Mouse (Mus musculus) MEL (cell line): Measurements from ENCODE around the gene Ggt7.

Experiments
- BHLHE40 ChIP-seq: IDR thresholded peaks from 2 replicates; pipeline ENCODE4 v1.6.1; 2012; ENCODE audit warnings: low read depth, mild to moderate bottlenecking, inconsistent platforms, low read length, improper control_type of control experiment, borderline replicate concordance
- CTCF ChIP-seq, 3 experiments: IDR thresholded peaks in 2 of 3; conservative IDR thresholded peaks in 1 of 3; 2 replicates each; pipeline ENCODE4 v1.5.1; 2011 to 2012; ENCODE audit warnings: low read length in 3 of 3, low read depth in 2 of 3, mild to moderate bottlenecking in 2 of 3, improper control_type of control experiment in 1 of 3, inconsistent platforms in 1 of 3, mixed read lengths in 1 of 3, moderate library complexity in 1 of 3; ENCODE audit not compliant: control insufficient read depth in 1 of 3, insufficient read depth in 1 of 3, poor library complexity in 1 of 3, severe bottlenecking in 1 of 3
- EP300 ChIP-seq, 2 experiments: IDR thresholded peaks; 2 replicates each; pipeline ENCODE4 v1.6.1; 2011; ENCODE audit warnings: improper control_type of control experiment in 2 of 2, low read length in 2 of 2, low read depth in 1 of 2, mild to moderate bottlenecking in 1 of 2
- HCFC1 ChIP-seq: IDR thresholded peaks from 2 replicates; pipeline ENCODE4 v1.6.1; 2012; ENCODE audit warnings: low read depth, mild to moderate bottlenecking, inconsistent platforms, low read length, improper control_type of control experiment, moderate library complexity
- JUND ChIP-seq: IDR thresholded peaks from 2 replicates; pipeline ENCODE4 v1.6.1; 2011; ENCODE audit warnings: low read depth, mild to moderate bottlenecking, improper control_type of control experiment, low read length
- KAT2A ChIP-seq: conservative IDR thresholded peaks from 2 replicates; pipeline ENCODE4 v1.6.1; 2012; ENCODE audit warnings: low read depth, low read length, improper control_type of control experiment, inconsistent platforms
- MAX ChIP-seq: IDR thresholded peaks from 2 replicates; pipeline ENCODE4 v1.6.1; 2011; ENCODE audit warnings: low read length, improper control_type of control experiment
- MEF2A ChIP-seq: IDR thresholded peaks from 2 replicates; pipeline ENCODE4 v1.6.1; 2014; ENCODE audit warnings: low read depth, mild to moderate bottlenecking, inconsistent platforms, low read length, improper control_type of control experiment; ENCODE audit not compliant: poor library complexity, insufficient replicate concordance, severe bottlenecking; ENCODE audit errors: extremely low read depth
- MXI1 ChIP-seq: IDR thresholded peaks from 2 replicates; pipeline ENCODE4 v1.6.1; 2011; ENCODE audit warnings: mild to moderate bottlenecking, low read depth, low read length, improper control_type of control experiment
- MYC ChIP-seq: IDR thresholded peaks from 2 replicates; pipeline ENCODE4 v1.6.1; 2011; ENCODE audit warnings: low read depth, mild to moderate bottlenecking, low read length, improper control_type of control experiment, moderate library complexity
- POLR2A ChIP-seq, 2 experiments: IDR thresholded peaks; 2 replicates each; pipeline ENCODE4 v1.6.1; 2011 to 2012; ENCODE audit warnings: low read length in 2 of 2, mild to moderate bottlenecking in 2 of 2, control low read depth in 1 of 2, improper control_type of control experiment in 1 of 2, low read depth in 1 of 2, moderate library complexity in 1 of 2; ENCODE audit not compliant: control insufficient read depth in 1 of 2, insufficient read depth in 1 of 2, poor library complexity in 1 of 2
- TBP ChIP-seq: IDR thresholded peaks from 2 replicates; pipeline ENCODE4 v1.8.0; 2011; ENCODE audit warnings: low read depth, low read length, improper control_type of control experiment

DNA sequence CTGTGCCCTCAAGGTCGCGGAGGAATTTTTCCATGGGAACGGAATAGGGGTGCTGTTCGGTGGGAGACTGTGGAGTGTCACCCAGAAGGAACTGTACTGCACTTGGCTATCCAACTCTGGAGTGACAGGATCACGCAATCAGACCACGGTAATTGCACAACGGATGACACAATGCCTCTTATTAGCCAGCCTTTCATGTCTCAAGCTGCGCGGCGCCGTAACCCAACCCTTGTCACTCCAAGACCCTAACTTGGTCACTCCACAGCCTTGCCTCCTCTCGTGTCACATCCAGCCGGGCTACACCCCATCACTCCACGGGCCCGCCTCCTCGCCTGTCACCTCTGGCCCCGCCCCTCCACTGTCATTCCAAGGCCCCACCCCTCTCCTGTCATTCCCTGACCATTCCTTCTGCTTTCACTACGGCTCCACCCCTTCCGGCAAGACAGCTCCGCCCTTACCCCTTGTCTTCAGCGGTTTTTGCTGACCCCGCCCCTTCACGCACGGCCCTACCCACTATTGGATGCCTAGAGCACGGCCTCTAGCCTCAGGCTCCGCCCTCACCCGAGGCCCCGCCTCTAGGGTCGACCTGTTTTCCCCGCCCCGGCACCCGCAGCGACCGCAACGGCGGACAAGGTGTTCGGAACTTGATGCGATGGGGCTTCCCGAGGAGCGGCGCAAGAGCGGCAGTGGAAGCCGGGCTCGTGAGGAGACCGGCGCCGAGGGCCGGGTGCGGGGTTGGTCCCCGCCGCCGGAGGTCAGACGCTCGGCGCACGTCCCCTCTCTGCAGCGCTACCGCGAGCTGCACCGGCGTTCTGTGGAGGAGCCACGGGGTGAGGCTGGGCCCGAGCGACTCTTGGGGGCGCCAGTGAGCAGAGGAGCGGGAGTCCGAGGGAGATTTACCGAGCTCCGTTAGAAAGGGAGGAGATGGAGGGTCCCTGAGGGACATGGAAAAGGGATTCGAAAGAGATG is at the start of gene Ggt7, which contains the start of gene Acss2:
- TF ChIP-seq POLR2A (IDR thresholded peaks at IDR 0.05; ENCODE audit: control insufficient read depth in 1 of 2, insufficient read depth in 1 of 2, low read depth in 1 of 2, low read length in 2 of 2, poor library complexity in 1 of 2) (peak; percentile 38 to 51; a peak in 1 of 4 replicates), BHLHE40 (no peak), EP300 (IDR thresholded peaks at IDR 0.05; ENCODE audit: low read depth in 1 of 2, low read length in 2 of 2) (no peak), MXI1 (peak; percentile 67), TBP (0 out of 2 replicates have a peak, but pooled peaks have one; percentile 53), CTCF (IDR thresholded peaks at IDR 0.05 in 2 of 3, conservative IDR thresholded peaks at IDR 0.05 in 1 of 3; ENCODE audit: control insufficient read depth in 1 of 3, insufficient read depth in 1 of 3, low read depth in 2 of 3, low read length in 3 of 3, poor library complexity in 1 of 3, severe bottlenecking in 1 of 3) (peak; percentile 54 to 89 (median 88)), MAX (no peak), KAT2A (no peak), JUND (no peak), HCFC1 (no peak), MEF2A (no peak), MYC (no peak)
